Mouse (Mus musculus): Measurements from ENCODE around the gene Olfr70. TPM values are rescaled to one million over a fixed set of nuclear protein-coding genes. Genes with fewer than 3 reads are reported as not detected.

Gene Olfr70
- total RNA-seq (2021) (not detected), polyA plus RNA-seq (2012; rRNA removed) (not detected in 2 replicates)
- long read RNA-seq: 0 reads

GRCm38 (mm10) chr4:43700707-43701106, at the start of gene Olfr70:
Gene Olfr70, minus strand, starts transcription at chr4:43700807.
- no peak for DNase-seq

- no peak for DNase-seq
Measured at GRCm38 (mm10) chr4:43745187-43745586, 44.6 kb upstream of the Olfr70 start.

GRCm38 (mm10) chr4:43743099-43743498, 42.5 kb upstream of the Olfr70 start:
- DNase-seq: no peak

GRCm38 (mm10) chr4:43742637-43743036, 42.0 kb upstream of the Olfr70 start:
- DNase-seq: no peak

- DNase-seq: no peak
Measured at GRCm38 (mm10) chr4:43741526-43741925, 40.9 kb upstream of the Olfr70 start.

- no peak for DNase-seq
Measured at GRCm38 (mm10) chr4:43738989-43739674, 38.5 kb upstream of the Olfr70 start.

GRCm38 (mm10) chr4:43737144-43737543, 36.5 kb upstream of the Olfr70 start:
- no peak for DNase-seq

- no peak for DNase-seq
Measured at GRCm38 (mm10) chr4:43733186-43733585, 32.6 kb upstream of the Olfr70 start.

GRCm38 (mm10) chr4:43732171-43732570, 31.6 kb upstream of the Olfr70 start:
- DNase-seq: no peak

- no peak for DNase-seq
Measured at GRCm38 (mm10) chr4:43730750-43731297, 30.2 kb upstream of the Olfr70 start.

GRCm38 (mm10) chr4:43729794-43730550, 29.4 kb upstream of the Olfr70 start, which contains the start of gene Spaar:
Gene Spaar, plus strand, starts transcription at chr4:43730034.
- DNase-seq: peak; percentile 47

- DNase-seq: no peak
Measured at GRCm38 (mm10) chr4:43729126-43729525, 28.5 kb upstream of the Olfr70 start.

- DNase-seq: peak; percentile 80
Measured at GRCm38 (mm10) chr4:43728576-43728954, 28.0 kb upstream of the Olfr70 start.

- no peak for DNase-seq
Measured at GRCm38 (mm10) chr4:43727718-43728575, 27.3 kb upstream of the Olfr70 start.

GRCm38 (mm10) chr4:43726995-43727394, 26.4 kb upstream of the Olfr70 start, which contains the start of gene Hrct1:
Gene Hrct1, plus strand, starts transcription at chr4:43727188.
- DNase-seq: peak; percentile 76

GRCm38 (mm10) chr4:43726228-43726993, 25.8 kb upstream of the Olfr70 start:
- no peak for DNase-seq

- no peak for DNase-seq
Measured at GRCm38 (mm10) chr4:43724764-43725163, 24.2 kb upstream of the Olfr70 start.

- no peak for DNase-seq
Measured at GRCm38 (mm10) chr4:43722191-43722590, 21.6 kb upstream of the Olfr70 start.

- no peak for DNase-seq
Measured at GRCm38 (mm10) chr4:43720491-43721228, 20.1 kb upstream of the Olfr70 start.

GRCm38 (mm10) chr4:43713652-43714219, 13.1 kb upstream of the Olfr70 start:
- DNase-seq: no peak

All from adrenal gland, adult 2 months (tissue).